Mouse (Mus musculus) left cerebral cortex, postnatal 10 days (tissue): ENCODE results near the gene Actrt2. TPM values are rescaled to one million over a fixed set of nuclear protein-coding genes. Genes with fewer than 3 reads are reported as not detected.

Source experiments
- DNase-seq, 2 experiments: peaks; one replicate each; pipeline ENCODE4 v3.0.0; 2021 to 2022; ENCODE audit warnings: low spot score in 2 of 2, mixed read lengths in 1 of 2; ENCODE audit errors: extremely low spot score in 1 of 2
- intact Hi-C: fragments of 180-260 bp; cut with DNase I; formaldehyde crosslinking; loops from one replicate; pipeline ENCODE4 v1.15.1; 2025
- total RNA-seq, 2 experiments: library from RNA; stranded (reverse); gene quantifications; 2 replicates each; pipeline ENCODE4 v1.2.3; 2021

Actrt2 gene
- not detected for total RNA-seq

DNA sequence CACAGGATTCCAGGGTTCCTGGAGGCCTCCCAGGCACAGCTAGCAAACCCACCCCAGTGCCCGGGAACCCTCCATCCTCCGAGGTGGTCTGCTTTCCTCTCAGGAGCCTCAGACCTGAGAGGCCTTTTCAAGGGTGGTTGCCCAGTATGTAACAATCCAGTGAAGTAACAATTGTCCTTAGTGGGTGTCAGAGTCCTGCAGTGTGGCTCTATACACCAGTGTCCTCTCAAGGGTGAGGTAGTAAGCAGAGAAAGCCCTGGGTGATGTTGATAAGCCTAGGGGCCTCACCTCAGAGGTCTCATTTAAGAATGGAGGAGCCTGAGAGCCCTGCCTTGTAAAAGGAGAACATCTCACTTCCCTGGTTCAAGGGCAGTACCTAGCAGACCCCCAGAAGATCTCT, at the start of gene Actrt2:
TSS of gene Actrt2 (minus strand) at position 101 of the 400 bp plus-strand sequence.
- DNase-seq = no peak
- intact Hi-C loops = no loop called here

DNA sequence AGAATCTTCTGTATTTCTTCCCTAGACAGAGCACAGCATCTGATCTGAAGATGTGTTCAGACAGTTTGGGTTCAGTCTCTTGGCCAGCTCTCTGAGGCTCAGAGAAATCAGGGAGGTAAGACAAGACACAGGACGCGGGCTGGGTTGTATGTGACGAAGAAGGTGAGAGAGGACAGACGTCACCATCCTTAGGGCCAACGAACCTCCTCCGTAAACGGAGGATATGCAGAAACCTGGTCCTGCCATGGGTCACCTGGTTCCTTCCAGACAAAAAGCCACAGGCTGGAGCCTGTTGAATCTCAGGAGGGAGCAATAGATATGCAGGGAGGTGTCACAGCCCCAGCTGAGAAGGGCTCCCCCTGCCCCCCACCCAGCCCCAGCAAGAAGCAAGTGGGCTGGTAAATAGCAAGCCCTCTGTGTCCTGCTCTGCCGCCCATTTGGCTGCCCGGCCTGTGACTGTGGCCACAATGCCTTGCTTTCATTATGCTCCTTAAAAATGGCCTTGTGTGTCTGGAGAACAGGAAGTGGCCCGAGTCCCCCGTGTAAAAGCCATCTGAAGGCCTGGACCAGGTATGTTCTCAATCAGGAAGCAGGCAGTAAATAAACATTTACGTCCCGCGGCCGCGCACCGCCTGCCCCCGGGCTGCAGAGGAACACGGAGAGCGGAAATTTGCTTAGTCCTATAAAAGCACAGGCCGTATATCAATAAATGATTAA, 41.9 kb upstream of the Actrt2 start:
- intact Hi-C loops = no loop called here

DNA sequence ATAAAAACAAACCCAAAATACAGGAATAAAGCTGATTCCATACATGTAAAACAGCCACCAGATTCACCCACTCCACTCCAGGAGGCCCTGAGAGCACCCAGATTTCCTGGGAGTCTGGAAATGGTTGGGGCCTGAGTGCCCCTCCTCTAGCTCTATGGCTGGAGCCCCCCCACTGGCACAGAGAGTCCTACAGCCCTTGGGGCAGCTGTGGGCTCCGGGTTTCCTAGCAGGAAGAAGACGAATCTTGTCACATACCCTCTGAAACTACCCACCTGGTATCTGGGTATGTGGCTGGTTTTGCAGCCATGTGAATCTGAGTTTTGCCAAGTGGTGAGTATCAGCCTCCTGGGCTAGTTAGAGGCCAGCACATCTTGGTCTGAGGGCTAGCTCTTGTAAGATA, 41.1 kb upstream of the Actrt2 start:
- intact Hi-C loops = no loop called here
- DNase-seq = peak in 1 of 2 experiments; percentile 8

More for the DNA sequence above, 41.9 kb upstream of the Actrt2 start:
- DNase-seq = peak in 1 of 2 experiments; percentile 21

GRCm38 (mm10) chr4:154708223-154708622, 40.6 kb upstream of the Actrt2 start:
- intact Hi-C loops = no loop called here
- peak in 1 of 2 experiments; percentile 6 for DNase-seq

- DNase-seq = no peak
- intact Hi-C loops = no loop called here
Measured at GRCm38 (mm10) chr4:154707521-154707920, 39.9 kb upstream of the Actrt2 start.

- intact Hi-C loops = no loop called here
- no peak for DNase-seq
Measured at GRCm38 (mm10) chr4:154706442-154706841, 38.8 kb upstream of the Actrt2 start.

DNA sequence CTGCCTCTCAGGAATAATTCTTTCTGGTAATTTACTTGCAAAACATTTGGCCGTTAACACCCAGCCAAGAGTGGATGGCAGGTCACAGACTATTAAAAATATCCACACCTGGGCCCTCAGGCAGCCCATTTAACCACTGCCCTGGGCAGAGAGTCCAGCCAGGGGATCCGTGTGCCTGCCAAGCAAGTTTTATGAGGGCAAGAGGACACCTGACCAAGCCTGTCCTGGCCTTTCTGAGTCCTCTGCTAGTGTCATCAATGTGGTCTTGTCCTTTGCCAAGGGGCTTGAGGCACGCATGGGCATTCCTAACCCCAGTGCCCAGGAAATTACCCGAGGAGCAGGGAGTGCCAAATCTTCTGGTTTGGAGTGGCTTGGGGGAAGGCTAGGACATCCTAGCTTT, 38.0 kb upstream of the Actrt2 start:
- intact Hi-C loops = no loop called here

DNA sequence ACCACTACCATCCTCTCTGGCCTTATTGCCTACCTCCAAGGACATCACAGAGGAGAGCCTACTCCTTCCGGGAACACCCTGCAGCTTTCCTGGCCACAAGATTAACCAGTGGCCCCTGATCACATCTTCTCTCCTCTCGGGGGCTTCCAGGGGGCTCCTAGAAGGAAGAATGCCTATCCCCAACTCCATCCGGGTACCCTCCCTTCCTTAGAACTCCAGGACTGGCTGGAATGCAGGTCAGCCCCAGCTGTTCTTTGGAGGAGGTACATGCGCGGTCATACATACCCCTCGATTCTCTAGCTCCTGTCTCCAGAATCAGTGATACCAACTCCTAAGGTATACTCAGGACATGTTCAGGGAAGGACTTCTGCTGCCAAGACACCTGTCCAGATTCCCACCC, 37.4 kb upstream of the Actrt2 start:
- DNase-seq = no peak
- intact Hi-C loops = no loop called here

More for the DNA sequence above, 38.0 kb upstream of the Actrt2 start:
- no peak for DNase-seq

DNA sequence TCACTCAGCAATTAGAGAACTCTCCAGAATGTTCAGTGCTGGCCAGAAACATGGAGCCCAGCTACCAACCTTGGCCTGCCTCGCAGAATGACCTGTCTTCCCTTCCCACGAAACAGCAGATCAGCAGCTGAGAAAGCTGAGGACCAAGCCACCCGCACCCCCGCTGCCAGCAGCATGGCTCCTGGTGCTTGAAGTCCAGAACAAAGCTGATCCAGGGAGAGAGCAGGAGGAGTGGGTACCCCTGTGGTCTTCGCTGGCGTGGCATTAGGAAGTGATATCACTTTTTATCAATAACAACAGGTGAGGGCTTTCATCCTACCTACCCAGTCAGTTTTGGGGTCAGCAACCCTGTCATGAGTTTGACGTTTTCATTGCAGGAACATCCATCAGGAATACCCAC, 36.9 kb upstream of the Actrt2 start:
- intact Hi-C loops = no loop called here
- DNase-seq = no peak

DNA sequence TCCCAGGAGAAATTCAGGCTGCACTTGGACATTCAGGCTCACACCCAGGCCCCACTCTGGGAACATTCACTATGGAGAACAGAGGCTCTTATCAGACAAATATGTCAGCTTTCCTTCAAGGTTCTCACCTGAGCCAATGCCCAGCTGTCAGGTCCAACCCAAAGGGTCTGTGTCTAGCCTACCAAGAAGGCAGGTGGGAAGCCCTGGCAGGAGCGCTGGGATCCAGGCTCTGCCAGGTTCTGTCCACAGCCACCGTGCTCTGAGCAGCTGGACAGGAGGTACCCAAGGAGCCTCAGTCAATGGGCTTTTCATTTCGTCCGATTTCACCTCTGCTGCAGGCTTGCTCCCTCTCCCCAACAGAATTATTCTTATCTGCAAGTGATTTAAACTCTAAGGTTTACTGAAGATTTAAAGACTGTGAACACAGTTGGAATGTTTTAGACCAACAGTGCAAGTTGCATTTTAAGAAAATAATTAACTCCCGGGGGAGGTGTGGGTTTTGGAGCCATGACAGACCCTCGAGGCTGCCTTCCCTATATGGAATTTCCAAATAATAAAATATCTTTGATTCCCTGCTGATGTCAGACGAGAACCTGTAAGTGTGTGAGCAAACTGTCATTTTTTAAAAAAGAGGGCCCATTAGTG, 35.9 kb upstream of the Actrt2 start:
- intact Hi-C loops = no loop called here
- no peak for DNase-seq

GRCm38 (mm10) chr4:154702931-154703330, 35.3 kb upstream of the Actrt2 start:
- DNase-seq = no peak
- intact Hi-C loops = no loop called here

- peak in 1 of 2 experiments; percentile 13 for DNase-seq
- intact Hi-C loops = no loop called here
Measured at GRCm38 (mm10) chr4:154702186-154702585, 34.5 kb upstream of the Actrt2 start.

GRCm38 (mm10) chr4:154700921-154701412, 33.3 kb upstream of the Actrt2 start:
- intact Hi-C loops = no loop called here
- peak in 1 of 2 experiments; percentile 8 for DNase-seq

GRCm38 (mm10) chr4:154700436-154700835, 32.8 kb upstream of the Actrt2 start:
- no peak for DNase-seq
- intact Hi-C loops = no loop called here

DNA sequence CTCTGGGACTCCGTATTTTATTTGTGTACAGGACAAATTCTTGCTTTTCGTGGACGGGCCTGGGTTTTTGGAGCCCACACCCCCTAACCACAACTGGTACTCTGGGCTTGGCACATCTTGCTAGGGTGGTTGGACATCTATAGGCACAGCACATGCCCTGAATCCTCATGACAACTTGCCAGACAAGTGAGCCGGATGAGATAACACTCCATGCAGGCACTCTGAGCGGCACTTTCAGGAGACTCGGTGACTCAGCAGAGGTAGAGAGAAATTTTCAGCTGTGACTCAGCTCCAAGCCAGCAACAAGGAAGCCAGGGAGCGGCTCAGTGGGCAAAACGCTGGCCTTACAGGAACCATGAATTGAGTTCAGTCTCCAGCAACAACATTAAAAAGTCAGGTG, 31.6 kb upstream of the Actrt2 start:
- intact Hi-C loops = no loop called here
- peak in 1 of 2 experiments; percentile 12 for DNase-seq

- DNase-seq = no peak
- intact Hi-C loops = no loop called here
Measured at GRCm38 (mm10) chr4:154698631-154699030, 31.0 kb upstream of the Actrt2 start.

DNA sequence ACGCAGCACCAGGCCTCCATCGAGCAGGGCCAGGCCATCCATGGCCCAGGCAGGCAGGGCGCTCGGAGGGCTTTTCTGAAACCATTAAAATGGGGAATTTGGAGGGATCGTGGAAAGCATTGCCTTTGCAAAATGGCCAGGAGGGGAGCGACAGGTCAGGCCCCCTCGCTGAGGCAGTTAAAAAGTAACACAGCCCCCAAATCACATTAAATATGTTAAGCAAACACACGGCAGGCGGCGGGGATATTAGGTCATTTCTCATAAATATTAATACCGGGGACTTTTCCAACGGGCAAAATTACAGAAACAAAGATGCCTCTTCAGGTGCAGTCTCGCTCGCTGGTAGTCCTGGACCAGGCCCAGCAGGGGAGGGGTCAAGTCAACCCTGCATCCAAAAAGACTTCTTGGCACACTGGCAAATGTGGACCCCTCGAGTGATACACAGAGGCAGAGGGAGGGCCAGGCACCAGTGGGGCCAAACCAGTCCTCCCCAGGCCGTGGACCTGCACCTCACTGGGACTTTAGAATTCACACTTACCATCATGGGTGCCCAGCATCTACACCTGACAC, 30.4 kb upstream of the Actrt2 start:
- intact Hi-C loops = no loop called here
- DNase-seq = peak in 1 of 2 experiments; percentile 19

DNA sequence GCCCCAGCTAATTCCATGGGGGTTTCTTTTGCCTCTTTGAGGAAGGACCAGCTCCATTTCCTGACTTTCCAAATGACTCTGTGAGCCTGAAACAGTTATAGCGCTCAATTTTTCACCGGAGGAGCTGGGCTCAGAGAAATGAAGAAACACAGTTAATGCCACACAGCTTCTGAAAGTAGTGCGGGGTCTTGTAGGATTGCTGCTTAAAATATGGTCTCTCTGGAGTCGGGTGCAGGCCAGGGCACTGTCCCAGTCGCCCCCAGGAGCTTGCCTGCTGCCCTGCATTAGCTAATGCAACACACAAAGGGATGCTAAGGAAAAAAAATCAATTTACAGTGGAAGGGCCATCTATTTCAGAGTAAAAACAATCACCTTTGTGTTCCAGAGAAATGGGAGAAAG, 29.8 kb upstream of the Actrt2 start:
- intact Hi-C loops = no loop called here
- no peak for DNase-seq

DNA sequence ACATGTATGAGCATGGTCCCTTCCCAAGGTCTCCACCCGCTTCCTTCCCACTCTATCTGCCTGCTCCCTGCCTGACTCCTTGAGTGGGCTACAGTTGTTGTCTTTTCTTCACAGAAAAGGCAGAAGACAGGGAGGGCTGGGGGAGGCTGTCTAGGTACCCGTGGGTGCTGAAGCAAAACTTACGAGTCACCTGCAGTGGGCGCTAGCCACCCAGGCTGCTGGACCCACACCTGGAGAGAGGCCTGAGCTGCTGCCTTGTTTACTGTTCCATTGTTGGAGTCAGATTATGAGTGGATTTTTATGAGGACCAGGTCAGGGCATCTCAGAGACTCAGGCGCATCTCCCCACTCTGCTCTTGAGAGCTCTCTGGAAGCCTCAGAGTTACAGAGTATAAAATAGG, 28.9 kb upstream of the Actrt2 start:
- intact Hi-C loops = no loop called here
- peak in 1 of 2 experiments; percentile 17 for DNase-seq

DNA sequence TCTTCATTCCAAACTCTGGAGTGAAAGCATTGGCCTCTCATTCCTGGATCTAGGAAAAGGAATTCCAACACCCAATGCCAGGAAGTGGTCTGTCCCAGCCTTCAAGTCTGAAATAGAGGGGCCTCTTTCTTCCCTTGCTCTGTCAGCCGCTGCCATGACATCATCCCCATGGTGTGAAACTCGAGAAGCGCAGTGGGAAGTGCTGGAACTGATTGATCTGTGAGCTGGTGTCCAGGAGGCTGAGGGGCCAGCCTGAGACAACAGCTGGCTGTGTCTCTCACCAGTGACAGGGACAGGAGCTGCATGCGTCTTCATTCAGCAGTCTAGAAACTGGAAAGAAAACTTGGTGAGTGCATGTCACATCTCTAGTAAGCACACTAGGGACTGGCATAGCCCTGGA, 28.5 kb upstream of the Actrt2 start:
- intact Hi-C loops = no loop called here

More for the DNA sequence above, 28.5 kb upstream of the Actrt2 start:
- no peak for DNase-seq
